Mouse (Mus musculus) kidney, postnatal 0 days (tissue): ENCODE measurements at regions not wholly inside any gene's neighbourhood (a gene's known extent, or its start where the extent isn't known, plus 50 kb on each side); places are given as distances from the start of the nearest gene placed in this dataset.
A peak's percentile ranks its signal among the peaks of the same experiment; 100 is the strongest.

Experiments
- ATAC-seq: fragments of 200-750 bp; cut with Nextera tagmentation; replicated peaks from 2 replicates; pipeline ENCODE4 v1.8.0; 2017; ENCODE audit warnings: low read depth, moderate number of reproducible peaks, moderate TSS enrichment, moderate library complexity; ENCODE audit not compliant: low FRiP score
- DNase-seq: peaks from one replicate; pipeline ENCODE4 v3.0.0-alpha.2; 2016; ENCODE audit warnings: low spot score
- H3K27ac ChIP-seq: fragments of 300-500 bp; sonication (generic); 2 replicates; pipeline ENCODE4 v1.5.1; 2014; ENCODE audit warnings: mild to moderate bottlenecking
- H3K27me3 ChIP-seq: fragments of 300-500 bp; sonication (generic); 2 replicates; pipeline ENCODE4 v1.6.1; 2014; ENCODE audit warnings: low read length, mixed read lengths; ENCODE audit not compliant: insufficient read depth
- H3K36me3 ChIP-seq: fragments of 300-500 bp; sonication (generic); 2 replicates; pipeline ENCODE4 v1.6.1; 2014; ENCODE audit warnings: low read length, mixed read lengths; ENCODE audit not compliant: insufficient read depth
- H3K4me1 ChIP-seq: fragments of 300-500 bp; sonication (generic); replicated peaks from 2 replicates; pipeline ENCODE4 v1.6.1; 2014; ENCODE audit warnings: antibody characterized with exemption, low read length, mixed read lengths; ENCODE audit not compliant: insufficient read depth
- H3K4me2 ChIP-seq: fragments of 300-500 bp; sonication (generic); 2 replicates; pipeline ENCODE4 v1.6.1; 2014; ENCODE audit warnings: mild to moderate bottlenecking, low read length, moderate library complexity, mixed read lengths
- H3K4me3 ChIP-seq: fragments of 300-500 bp; sonication (generic); replicated peaks from 2 replicates; pipeline ENCODE4 v1.5.1; 2014; ENCODE audit warnings: low read depth, low read length
- H3K9ac ChIP-seq: fragments of 300-500 bp; sonication (generic); 2 replicates; pipeline ENCODE4 v1.6.1; 2014; ENCODE audit warnings: low read depth, low read length
- H3K9me3 ChIP-seq: fragments of 300-500 bp; sonication (generic); replicated peaks from 2 replicates; pipeline ENCODE4 v1.6.1; 2016; ENCODE audit warnings: low read length, inconsistent platforms, mixed read lengths
- CTCF ChIP-seq: IDR thresholded peaks from 2 replicates; pipeline ENCODE4 v1.5.1; 2016; ENCODE audit warnings: antibody characterized with exemption, low read depth, mild to moderate bottlenecking, moderate library complexity
- WGBS: fragments of 180-500 bp; shearing (Covaris S2); extraction: QIAGEN DNeasy Blood & Tissue Kit; methylation state at CpG from one replicate; pipeline ENCODE4 v1.1.7; 2014; 5-methylcytosine and 5-hydroxymethylcytosine counted together

DNA sequence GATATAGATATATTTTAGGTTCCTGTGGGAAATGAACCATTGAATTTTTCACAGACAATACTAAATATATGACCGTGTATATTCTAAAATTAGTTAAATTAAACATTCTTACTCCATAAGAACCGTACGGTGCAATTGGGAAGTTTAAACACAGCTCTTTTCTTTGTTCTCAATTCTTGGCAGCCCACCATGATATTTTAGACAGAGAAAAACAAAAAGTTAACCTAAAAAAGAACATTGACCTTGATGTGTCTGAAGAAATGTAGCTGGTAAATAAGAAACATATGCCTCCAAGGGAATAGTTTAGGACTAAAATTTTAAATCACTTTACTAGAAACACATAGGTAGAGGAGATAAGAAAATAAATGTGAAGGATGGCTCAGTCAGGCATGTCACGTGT, 68.6 kb upstream of the Gm6993 start:
- ATAC-seq (no peak), DNase-seq (peak; percentile 54)
- Histone ChIP-seq H3K36me3 (no peaks in the 10 kb centered on the region), H3K9ac (no peak overlapping the region), H3K4me2 (no peak overlapping the region), H3K4me3 (no peak overlapping the region), H3K9me3 (no peaks in the 10 kb centered on the region), H3K27me3 (no peaks in the 10 kb centered on the region), H3K4me1 (no peaks in the 10 kb centered on the region), H3K27ac (no peak overlapping the region)
- 58% methylated on average over 4 of the region's 4 CpGs for WGBS
- no peak for TF ChIP-seq CTCF

- no peak for TF ChIP-seq CTCF
- H3K9me3 ChIP-seq = no peaks in the 10 kb centered on the region
- H3K27me3 ChIP-seq = no peaks in the 10 kb centered on the region
- 75% methylated on average over 4 of the region's 4 CpGs for WGBS
- H3K4me3 ChIP-seq = no peak overlapping the region
- H3K36me3 ChIP-seq = no peaks in the 10 kb centered on the region
- H3K4me1 ChIP-seq = no peaks in the 10 kb centered on the region
- no peak overlapping the region for H3K27ac ChIP-seq
- H3K9ac ChIP-seq = no peak overlapping the region
- DNase-seq (no peak), ATAC-seq (no peak)
- no peak overlapping the region for H3K4me2 ChIP-seq
These were observed 67.9 kb upstream of the Gm6993 start for GRCm38 (mm10) chr12:31172451-31173318.

DNA sequence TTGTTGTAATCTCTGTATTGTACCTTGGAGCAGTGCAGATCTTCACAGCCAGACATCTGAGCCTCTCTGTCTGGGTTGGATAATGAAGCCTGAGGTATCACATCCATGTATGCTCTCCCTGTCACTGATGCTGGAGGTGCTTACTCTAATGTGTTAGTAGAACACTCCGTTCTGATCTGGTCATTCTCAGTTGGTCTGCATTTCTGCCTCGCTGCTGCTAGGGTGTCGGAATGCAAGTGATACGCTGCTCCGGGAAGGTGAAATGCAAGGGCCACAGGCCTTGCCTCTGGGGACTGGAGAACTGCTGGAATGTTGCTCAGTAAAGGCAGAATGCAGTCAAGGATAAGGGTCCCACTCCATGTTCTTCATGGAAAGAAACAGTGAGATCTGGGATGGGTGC, 67.1 kb upstream of the Gm6993 start:
- DNase-seq (no peak), ATAC-seq (no peak)
- WGBS = 86% methylated on average over 5 of the region's 5 CpGs

DNA sequence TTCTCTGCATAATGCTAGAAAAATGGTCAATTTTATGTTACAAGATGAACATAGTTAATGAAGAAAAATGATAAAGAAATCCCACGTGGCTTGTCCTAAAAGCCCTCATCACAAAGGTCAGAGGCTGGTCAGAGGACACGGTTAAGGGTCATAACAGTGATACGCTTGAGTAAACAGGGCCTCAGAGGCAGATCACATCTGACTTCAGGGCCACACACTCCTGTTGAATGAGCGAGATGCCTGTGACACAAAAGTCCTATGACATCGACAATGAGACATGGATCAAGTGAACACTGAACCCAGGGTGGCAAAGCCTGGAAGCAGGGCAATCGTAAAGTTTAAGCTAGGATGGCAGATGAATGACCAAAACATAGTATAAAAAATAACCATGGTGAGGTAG, 61.0 kb upstream of the Gm6993 start:
- Histone ChIP-seq H3K4me1 (no peaks in the 10 kb centered on the region), H3K4me2 (no peak overlapping the region), H3K4me3 (no peak overlapping the region), H3K36me3 (no peaks in the 10 kb centered on the region), H3K9me3 (no peaks in the 10 kb centered on the region), H3K27ac (no peak overlapping the region), H3K9ac (no peak overlapping the region), H3K27me3 (no peaks in the 10 kb centered on the region)
- TF ChIP-seq CTCF = no peak
- no peak for ATAC-seq
- DNase-seq = no peak
- WGBS = 29% methylated on average over 6 of the region's 6 CpGs

More for the DNA sequence above, 67.1 kb upstream of the Gm6993 start:
- no peaks in the 10 kb centered on the region for H3K4me1 ChIP-seq
- H3K9me3 ChIP-seq = no peaks in the 10 kb centered on the region
- no peaks in the 10 kb centered on the region for H3K27me3 ChIP-seq
- no peaks in the 10 kb centered on the region for H3K36me3 ChIP-seq
- H3K27ac ChIP-seq = no peak overlapping the region
- H3K4me3 ChIP-seq = no peak overlapping the region
- TF ChIP-seq CTCF = no peak
- H3K4me2 ChIP-seq = no peak overlapping the region
- H3K9ac ChIP-seq = no peak overlapping the region

- Histone ChIP-seq H3K27ac (no peak overlapping the region), H3K36me3 (no peaks in the 10 kb centered on the region), H3K4me1 (peaks cover 12% of the 10 kb centered on the region; the same call in 1 of the 2 replicates), H3K4me3 (no peak overlapping the region), H3K9ac (no peak overlapping the region), H3K4me2 (no peak overlapping the region), H3K9me3 (no peaks in the 10 kb centered on the region), H3K27me3 (no peaks in the 10 kb centered on the region)
- TF ChIP-seq CTCF = no peak
- WGBS = 74% methylated on average over 4 of the region's 4 CpGs
- no peak for ATAC-seq
- no peak for DNase-seq
These were observed 56.9 kb upstream of the Gm6993 start for GRCm38 (mm10) chr12:31183632-31184031.

- no peaks in the 10 kb centered on the region for H3K9me3 ChIP-seq
- H3K4me1 ChIP-seq = peaks cover 12% of the 10 kb centered on the region; the same call in 1 of the 2 replicates
- H3K4me3 ChIP-seq = no peak overlapping the region
- no peak for ATAC-seq
- TF ChIP-seq CTCF = no peak
- H3K36me3 ChIP-seq = no peaks in the 10 kb centered on the region
- no peak overlapping the region for H3K4me2 ChIP-seq
- WGBS = 50% methylated on average over 11 of the region's 11 CpGs
- peak overlapping the region; percentile 38; the same call in 1 of the 2 replicates for H3K27ac ChIP-seq
- H3K27me3 ChIP-seq = no peaks in the 10 kb centered on the region
- DNase-seq = no peak
- H3K9ac ChIP-seq = no peak overlapping the region
These were observed 56.2 kb upstream of the Gm6993 start for GRCm38 (mm10) chr12:31184217-31184975.
